Mouse (Mus musculus): ENCODE results near the gene Gal3st3. TPM values are rescaled to one million over a fixed set of nuclear protein-coding genes. Genes with fewer than 3 reads are reported as not detected.

The Gal3st3 gene
- polyA plus RNA-seq (2015; fragmentation: Nextera tagmentation; extraction: Ambion mirVana), result 0.06 and 0.09 TPM in 2 replicates

GRCm38 (mm10) chr19:5297903-5298800, at the start of gene Gal3st3:
Gene Gal3st3, plus strand, starts transcription at chr19:5298331.
- no peak for ATAC-seq (ENCODE audit: insufficient read depth)
- peaks cover 20% of the 10 kb centered on the region for H3K4me1 ChIP-seq (replicated peaks)
- H3K4me2 ChIP-seq, result peak within 1 kb of the TSS; percentile 48
- peak within 1 kb of the TSS; percentile 11; the same call in 1 of the 2 replicates for H3K4me3 ChIP-seq (replicated peaks)
- H3K27ac ChIP-seq (replicated peaks), result no peak within 1 kb of the TSS
- WGBS (ENCODE audit: insufficient replicate concordance), result 20% methylated on average over 32 of the region's 32 CpGs
- H3K27me3 ChIP-seq, result peaks cover 41% of the 10 kb centered on the region
- no peaks in the 10 kb centered on the region for H3K9me3 ChIP-seq (replicated peaks)
- H3K36me3 ChIP-seq (replicated peaks), result peaks cover 7% of the 10 kb centered on the region
- H3K9ac ChIP-seq, result 0 out of 2 replicates have a peak within 1 kb of the TSS, but pooled peaks have one; percentile 13

DNA sequence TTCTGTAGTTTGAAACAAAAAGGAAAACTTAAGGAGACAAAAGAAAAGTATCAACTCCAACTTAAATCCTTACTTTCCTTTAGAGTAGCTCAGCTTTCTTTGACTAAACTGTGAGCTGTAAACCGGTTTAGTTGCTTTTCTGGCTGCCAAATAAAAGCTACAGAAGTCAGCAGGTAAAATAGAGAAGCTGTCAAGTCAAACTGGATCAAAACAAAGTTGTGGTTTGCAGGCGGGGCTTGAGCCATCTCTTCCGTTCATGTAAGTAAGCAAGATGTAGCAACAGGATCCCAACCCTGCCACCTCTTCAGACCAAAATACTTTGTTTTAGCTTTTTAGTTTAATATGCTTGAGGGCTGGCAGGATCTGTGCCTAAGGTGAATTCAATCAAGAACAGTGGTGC, 41.0 kb upstream of the Gal3st3 start:
- Histone ChIP-seq H3K9ac (no peak overlapping the region), H3K9me3 (replicated peaks) (no peaks in the 10 kb centered on the region), H3K27ac (replicated peaks) (0 out of 2 replicates have a peak overlapping the region, but pooled peaks have one; percentile 38), H3K4me2 (no peak overlapping the region), H3K27me3 (no peaks in the 10 kb centered on the region), H3K4me3 (replicated peaks) (no peak overlapping the region), H3K36me3 (replicated peaks) (no peaks in the 10 kb centered on the region), H3K4me1 (replicated peaks) (peaks cover 12% of the 10 kb centered on the region; the same call in 1 of the 2 replicates)
- no peak for ATAC-seq (ENCODE audit: insufficient read depth)
- 7% methylated on average over 3 of the region's 3 CpGs for WGBS (ENCODE audit: insufficient replicate concordance)

- Histone ChIP-seq H3K4me2 (peak overlapping the region; percentile 49), H3K9ac (peak overlapping the region; percentile 30; the same call in 1 of the 2 replicates), H3K36me3 (replicated peaks) (no peaks in the 10 kb centered on the region), H3K9me3 (replicated peaks) (no peaks in the 10 kb centered on the region), H3K27me3 (no peaks in the 10 kb centered on the region), H3K4me3 (replicated peaks) (no peak overlapping the region), H3K4me1 (replicated peaks) (peaks cover 56% of the 10 kb centered on the region), H3K27ac (replicated peaks) (peak overlapping the region; percentile 80)
- 52% methylated on average over 5 of the region's 5 CpGs for WGBS (ENCODE audit: insufficient replicate concordance)
- peak; percentile 79 for ATAC-seq (ENCODE audit: insufficient read depth)
Observed at GRCm38 (mm10) chr19:5267015-5267414, 31.1 kb upstream of the Gal3st3 start.

- Histone ChIP-seq H3K9me3 (replicated peaks) (no peaks in the 10 kb centered on the region), H3K4me1 (replicated peaks) (peaks cover 64% of the 10 kb centered on the region), H3K36me3 (replicated peaks) (no peaks in the 10 kb centered on the region), H3K4me2 (peak overlapping the region; percentile 49), H3K27me3 (no peaks in the 10 kb centered on the region), H3K27ac (replicated peaks) (peak overlapping the region; percentile 80), H3K4me3 (replicated peaks) (no peak overlapping the region), H3K9ac (no peak overlapping the region)
- no peak for ATAC-seq (ENCODE audit: insufficient read depth)
Observed at GRCm38 (mm10) chr19:5268017-5268416, 30.1 kb upstream of the Gal3st3 start.

GRCm38 (mm10) chr19:5268875-5269274, 29.3 kb upstream of the Gal3st3 start:
- H3K4me1 ChIP-seq (replicated peaks), result peaks cover 72% of the 10 kb centered on the region

GRCm38 (mm10) chr19:5269392-5269791, 28.7 kb upstream of the Gal3st3 start:
- Histone ChIP-seq H3K4me3 (replicated peaks) (no peak overlapping the region; the same call in 1 of the 2 replicates), H3K27me3 (no peaks in the 10 kb centered on the region), H3K9me3 (replicated peaks) (no peaks in the 10 kb centered on the region), H3K4me1 (replicated peaks) (peaks cover 77% of the 10 kb centered on the region), H3K9ac (no peak overlapping the region), H3K27ac (replicated peaks) (peak overlapping the region; percentile 73), H3K4me2 (peak overlapping the region; percentile 45), H3K36me3 (replicated peaks) (peaks cover 9% of the 10 kb centered on the region)
- ATAC-seq (ENCODE audit: insufficient read depth), result peak; percentile 23; the same call in 1 of the 2 replicates
- WGBS (ENCODE audit: insufficient replicate concordance), result 28% methylated on average over 5 of the region's 5 CpGs

More at GRCm38 (mm10) chr19:5268875-5269274, 29.3 kb upstream of the Gal3st3 start:
- Histone ChIP-seq H3K9ac (no peak overlapping the region), H3K4me2 (peak overlapping the region; percentile 45), H3K9me3 (replicated peaks) (no peaks in the 10 kb centered on the region), H3K36me3 (replicated peaks) (peaks cover 3% of the 10 kb centered on the region), H3K27me3 (no peaks in the 10 kb centered on the region), H3K4me3 (replicated peaks) (no peak overlapping the region), H3K27ac (replicated peaks) (peak overlapping the region; percentile 80)
- WGBS (ENCODE audit: insufficient replicate concordance), result 16% methylated on average over 3 of the region's 3 CpGs
- ATAC-seq (ENCODE audit: insufficient read depth), result peak; percentile 32

- peak overlapping the region; percentile 100 for H3K4me2 ChIP-seq
- no peaks in the 10 kb centered on the region for H3K27me3 ChIP-seq
- peaks cover 28% of the 10 kb centered on the region for H3K36me3 ChIP-seq (replicated peaks)
- WGBS (ENCODE audit: insufficient replicate concordance), result 17% methylated on average over 1 of the region's 1 CpGs
- H3K27ac ChIP-seq (replicated peaks), result peak overlapping the region; percentile 82; the same call in 1 of the 2 replicates
- no peaks in the 10 kb centered on the region for H3K9me3 ChIP-seq (replicated peaks)
- peak overlapping the region; percentile 89; the same call in 1 of the 2 replicates for H3K9ac ChIP-seq
- peak overlapping the region; percentile 87 for H3K4me3 ChIP-seq (replicated peaks)
- no peak for ATAC-seq (ENCODE audit: insufficient read depth)
- H3K4me1 ChIP-seq (replicated peaks), result peaks cover 74% of the 10 kb centered on the region
Observed at GRCm38 (mm10) chr19:5271430-5271829, 26.7 kb upstream of the Gal3st3 start.

GRCm38 (mm10) chr19:5272326-5272795, 25.8 kb upstream of the Gal3st3 start:
- Histone ChIP-seq H3K4me1 (replicated peaks) (peaks cover 65% of the 10 kb centered on the region), H3K4me3 (replicated peaks) (peak overlapping the region; percentile 87), H3K36me3 (replicated peaks) (peaks cover 36% of the 10 kb centered on the region), H3K27ac (replicated peaks) (peak overlapping the region; percentile 82), H3K9ac (peak overlapping the region; percentile 89), H3K9me3 (replicated peaks) (no peaks in the 10 kb centered on the region), H3K4me2 (peak overlapping the region; percentile 100), H3K27me3 (no peaks in the 10 kb centered on the region)
- ATAC-seq (ENCODE audit: insufficient read depth), result peak; percentile 33; the same call in 1 of the 2 replicates
- 1% methylated on average over 30 of the region's 30 CpGs for WGBS (ENCODE audit: insufficient replicate concordance)

DNA sequence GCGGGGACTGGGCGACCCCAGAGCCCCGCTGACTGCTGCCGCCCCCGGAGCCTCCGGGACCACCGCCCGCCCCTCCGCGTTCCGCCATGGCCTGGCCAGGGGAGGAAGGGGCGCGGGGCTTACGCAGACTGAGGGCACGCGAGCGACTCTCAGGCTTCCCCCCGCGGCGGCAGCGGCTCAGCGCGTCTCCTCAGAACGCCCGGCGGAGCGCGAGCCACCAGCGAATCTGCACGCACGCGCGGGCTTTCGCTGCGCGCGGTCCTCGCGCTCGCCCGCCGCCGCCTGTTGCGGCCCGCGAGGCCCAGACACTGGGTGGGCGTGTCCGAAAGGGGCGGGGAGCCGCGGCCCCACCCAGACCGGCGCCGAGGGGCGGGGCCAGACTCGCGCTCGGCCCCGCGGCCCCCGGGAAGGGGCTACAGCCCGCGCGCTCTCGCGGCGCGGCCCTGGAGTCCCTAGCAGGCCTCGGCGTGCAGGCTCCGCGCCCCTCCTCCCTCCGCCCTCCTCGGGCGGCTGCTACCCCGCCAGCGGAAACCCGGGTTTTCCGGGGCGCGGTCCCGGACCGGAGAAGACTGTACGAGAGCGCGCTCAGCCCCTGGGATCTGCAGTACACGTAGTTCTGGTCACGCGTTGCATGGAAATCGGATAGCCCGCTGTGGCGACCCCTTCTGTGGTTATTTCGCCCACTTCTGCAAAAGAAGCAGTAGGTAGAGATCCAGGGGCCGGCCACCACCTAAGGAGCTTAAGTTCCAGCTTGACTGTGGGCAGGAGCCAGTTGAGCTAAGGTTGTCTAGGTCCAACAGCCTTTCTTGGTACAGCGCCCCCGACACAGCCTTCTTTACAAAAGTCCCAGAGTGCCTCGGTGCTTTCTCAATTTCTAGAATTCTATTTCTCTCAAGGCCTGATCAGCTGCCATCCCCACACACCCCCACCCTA, 25.1 kb upstream of the Gal3st3 start, which contains the start of gene Pacs1:
Gene Pacs1, minus strand, starts transcription at position 319 of the 933 bp plus-strand sequence.
- WGBS (ENCODE audit: insufficient replicate concordance), result under 1% methylated on average over 94 of the region's 97 CpGs
- peak within 1 kb of the TSS; percentile 87 for H3K4me3 ChIP-seq (replicated peaks)
- H3K4me2 ChIP-seq, result peak within 1 kb of the TSS; percentile 100
- peak; percentile 84 for ATAC-seq (ENCODE audit: insufficient read depth)
- peaks cover 58% of the 10 kb centered on the region for H3K4me1 ChIP-seq (replicated peaks)
- peak within 1 kb of the TSS; percentile 82 for H3K27ac ChIP-seq (replicated peaks)
- peaks cover 43% of the 10 kb centered on the region for H3K36me3 ChIP-seq (replicated peaks)
- no peaks in the 10 kb centered on the region for H3K9me3 ChIP-seq (replicated peaks)
- H3K27me3 ChIP-seq, result no peaks in the 10 kb centered on the region
- H3K9ac ChIP-seq, result peak within 1 kb of the TSS; percentile 89

- peak overlapping the region; percentile 87; the same call in 1 of the 2 replicates for H3K4me3 ChIP-seq (replicated peaks)
- H3K27me3 ChIP-seq, result no peaks in the 10 kb centered on the region
- peak overlapping the region; percentile 82 for H3K27ac ChIP-seq (replicated peaks)
- WGBS (ENCODE audit: insufficient replicate concordance), result 52% methylated on average over 4 of the region's 4 CpGs
- H3K4me1 ChIP-seq (replicated peaks), result peaks cover 50% of the 10 kb centered on the region
- peaks cover 51% of the 10 kb centered on the region for H3K36me3 ChIP-seq (replicated peaks)
- peak overlapping the region; percentile 89; the same call in 1 of the 2 replicates for H3K9ac ChIP-seq
- no peaks in the 10 kb centered on the region for H3K9me3 ChIP-seq (replicated peaks)
- peak overlapping the region; percentile 100 for H3K4me2 ChIP-seq
- ATAC-seq (ENCODE audit: insufficient read depth), result no peak
Observed at GRCm38 (mm10) chr19:5273916-5274315, 24.2 kb upstream of the Gal3st3 start.

Measured in liver, embryonic 15.5 days (tissue).